In genomic region chr5:136564613-136565299, GRCm38 (mm10) we compare ENCODE assay signal across 8 mouse cellular contexts. TPM values are rescaled to one million over a fixed set of nuclear protein-coding genes. Genes with fewer than 3 reads are reported as not detected.
A peak's percentile ranks its signal among the peaks of the same experiment; 100 is the strongest.
DNase-seq lines count a peak whose midpoint lies in the region; ATAC-seq and TF ChIP-seq lines count a peak whose summit lies in the region.

No protein-coding gene starts in this region.

- H3K27me3 ChIP-seq in thymus, adult 2 months (ENCODE audit: control insufficient read depth, insufficient read depth, low read length): no peaks in the 10 kb centered on the region
- H3K27me3 ChIP-seq in liver, embryonic 15.5 days: peaks cover 34% of the 10 kb centered on the region

- peak; percentile 6 for DNase-seq in embryo, embryonic 10 days (ENCODE audit: low spot score)
- no peak for DNase-seq in embryo, embryonic 11 days
- DNase-seq in thymus, adult 2 months: no peak
- no peak for DNase-seq in thymus, postnatal 0 days (ENCODE audit: low spot score)
- no peak for DNase-seq in layer of hippocampus, adult 11-12 months (ENCODE audit: low spot score)
- DNase-seq in embryo, embryonic 9.5 days (ENCODE audit: extremely low spot score): no peak
- DNase-seq in gastrocnemius, postnatal 4 days (ENCODE audit: low spot score in 2 of 2): no peak

- ATAC-seq in liver, embryonic 15.5 days (ENCODE audit: insufficient read depth): no peak

- H3K36me3 ChIP-seq in thymus, adult 2 months (ENCODE audit: control insufficient read depth, insufficient read depth, low read length): no peaks in the 10 kb centered on the region
- H3K36me3 ChIP-seq in liver, embryonic 15.5 days (replicated peaks): no peaks in the 10 kb centered on the region

- WGBS in thymus, adult 2 months: 17% methylated on average over 11 of the region's 11 CpGs
- WGBS in liver, embryonic 15.5 days (ENCODE audit: insufficient replicate concordance): 38% methylated on average over 11 of the region's 11 CpGs

- peak overlapping the region; percentile 78 for H3K9ac ChIP-seq in liver, embryonic 15.5 days

- TF ChIP-seq POLR2A in thymus, adult 2 months (IDR thresholded peaks at IDR 0.05; ENCODE audit: control insufficient read depth, extremely low read depth, insufficient read depth, low read length, poor library complexity): no peak

- H3K4me1 ChIP-seq in thymus, adult 2 months (replicated peaks; ENCODE audit: control insufficient read depth, insufficient read depth, low read length): peaks cover 16% of the 10 kb centered on the region
- peaks cover 48% of the 10 kb centered on the region for H3K4me1 ChIP-seq in liver, embryonic 15.5 days (replicated peaks)

- H3K9me3 ChIP-seq in liver, embryonic 15.5 days (replicated peaks): no peaks in the 10 kb centered on the region

- peak overlapping the region; percentile 99 for H3K4me3 ChIP-seq in thymus, adult 2 months (ENCODE audit: control insufficient read depth, insufficient read depth, low read length)
- peak overlapping the region; percentile 89 for H3K4me3 ChIP-seq in liver, embryonic 15.5 days (replicated peaks)

- H3K27ac ChIP-seq in thymus, adult 2 months (ENCODE audit: control insufficient read depth, insufficient read depth, low read length): no peak overlapping the region
- no peak overlapping the region for H3K27ac ChIP-seq in liver, embryonic 15.5 days (replicated peaks)

- peak overlapping the region; percentile 98 for H3K4me2 ChIP-seq in liver, embryonic 15.5 days

- TF ChIP-seq CTCF in thymus, adult 2 months (IDR thresholded peaks at IDR 0.05; ENCODE audit: borderline replicate concordance, control insufficient read depth, extremely low read depth, insufficient read depth, low read length, poor library complexity): no peak

RNA-seq across cellular contexts. Expression of gene Cux1, which starts 2.5 kb away (rescaled TPM):
- 164 and 205 TPM in 2 replicates for polyA plus RNA-seq in thymus, adult 2 months (2012; rRNA removed)
- polyA plus RNA-seq in thymus, postnatal 0 days (2015; fragmentation: Nextera tagmentation; extraction: Ambion mirVana): 113 and 126 TPM in 2 replicates
- polyA plus RNA-seq in liver, embryonic 15.5 days (2015; fragmentation: Nextera tagmentation; extraction: Ambion mirVana): 16.9 and 17.1 TPM in 2 replicates
- 100 to 1,000 TPM; 118 to 123 TPM for total RNA-seq in gastrocnemius, postnatal 4 days (2021)
